Mouse (Mus musculus) induced T-regulatory cell, adult 2 months (primary cell): ENCODE measurements around the gene Cmtm2b.
A peak's percentile ranks its signal among the peaks of the same experiment; 100 is the strongest.
"Not testable (repeated sequence)": the region's sequence is repeated elsewhere in the genome, so short reads cannot be mapped to it uniquely, and the experiment has no call there.

Experiments used
- DNase-seq: peaks from one replicate; pipeline ENCODE4 v3.0.0-alpha.2; 2012; ENCODE audit warnings: low read depth

Cmtm2b gene

DNA sequence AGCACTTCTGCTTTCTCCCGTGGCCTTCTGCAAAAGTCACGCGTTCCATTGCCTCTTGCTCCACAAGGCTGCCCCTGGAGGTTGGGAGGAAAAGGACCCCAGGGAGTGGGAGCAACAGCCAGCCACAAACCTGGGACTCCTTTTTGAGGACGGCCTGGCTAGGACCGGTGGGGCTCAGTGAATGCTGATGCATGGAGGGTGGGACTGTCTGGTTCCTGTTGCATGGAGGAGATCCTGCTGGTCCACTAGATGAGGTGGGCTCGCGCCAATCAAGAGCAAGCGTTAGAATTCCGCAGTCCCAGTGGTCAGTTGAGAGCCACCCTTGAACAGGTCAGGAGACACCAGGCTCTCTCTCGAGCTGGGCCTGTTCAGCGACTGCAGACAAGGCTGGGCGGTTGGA is at the start of gene Cmtm2b:
Cmtm2b (plus strand) TSS at position 301 of the 400 bp plus-strand sequence.
- not testable (repeated sequence) for DNase-seq

DNA sequence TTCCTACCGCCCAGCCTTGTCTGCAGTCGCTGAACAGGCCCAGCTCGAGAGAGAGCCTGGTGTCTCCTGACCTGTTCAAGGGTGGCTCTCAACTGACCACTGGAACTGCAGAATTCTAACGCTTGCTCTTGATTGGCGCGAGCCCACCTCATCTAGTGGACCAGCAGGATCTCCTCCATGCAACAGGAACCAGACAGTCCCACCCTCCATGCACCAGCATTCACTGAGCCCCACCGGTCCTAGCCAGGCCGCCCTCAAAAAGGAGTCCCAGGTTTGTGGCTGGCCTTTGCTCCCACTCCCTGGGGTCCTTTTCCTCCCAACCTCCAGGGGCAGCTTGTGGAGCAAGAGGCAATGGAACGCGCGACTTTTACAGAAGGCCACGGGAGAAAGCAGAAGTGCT is 28.9 kb upstream of the Cmtm2b start, which contains the start of gene Cmtm2a:
Cmtm2a (minus strand) TSS at position 101 of the 400 bp plus-strand sequence.
- DNase-seq = not testable (repeated sequence)

DNA sequence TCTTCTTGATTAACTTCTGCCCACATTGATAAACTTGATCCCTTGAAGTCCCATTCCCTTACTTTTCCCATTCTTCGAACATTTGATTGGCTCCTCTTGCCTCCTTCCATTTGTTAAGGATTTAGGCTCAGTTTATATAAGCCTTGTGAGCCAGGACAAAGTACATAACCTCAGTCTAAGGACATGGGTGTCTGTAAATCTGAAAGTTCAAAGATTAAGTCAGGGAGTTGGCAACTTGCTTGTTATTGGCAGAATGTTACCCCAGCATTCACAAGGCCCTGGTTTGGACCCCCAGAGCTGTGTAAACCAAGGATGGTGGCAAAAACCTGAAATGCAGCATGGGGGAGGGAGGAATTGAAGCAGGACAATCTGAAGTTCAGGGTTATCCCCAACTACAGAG is 27.6 kb upstream of the Cmtm2b start:
- DNase-seq = no peak

GRCm38 (mm10) chr8:104301577-104301976 is 20.5 kb upstream of the Cmtm2b start:
- not testable (repeated sequence) for DNase-seq

DNA sequence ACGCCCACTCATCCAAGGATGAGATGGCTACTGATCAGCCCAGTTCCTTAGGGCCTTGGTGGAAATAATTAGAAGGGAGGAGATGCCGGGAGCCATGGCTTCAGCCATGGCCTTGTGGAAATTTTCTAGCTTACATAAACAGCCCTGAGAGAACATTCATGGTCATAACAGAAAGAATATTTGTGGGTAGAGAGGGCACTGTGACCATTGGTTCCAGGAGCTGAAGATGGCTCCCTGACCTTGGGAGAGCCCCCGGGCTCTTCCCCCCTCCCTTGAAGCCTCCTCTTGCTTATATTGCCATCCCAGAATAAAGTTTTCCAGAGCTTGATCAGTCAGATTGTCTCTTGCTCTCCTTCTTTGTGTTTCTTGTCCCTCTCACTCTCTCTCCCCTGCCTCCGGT is 19.5 kb upstream of the Cmtm2b start:
- DNase-seq = not testable (repeated sequence)

DNA sequence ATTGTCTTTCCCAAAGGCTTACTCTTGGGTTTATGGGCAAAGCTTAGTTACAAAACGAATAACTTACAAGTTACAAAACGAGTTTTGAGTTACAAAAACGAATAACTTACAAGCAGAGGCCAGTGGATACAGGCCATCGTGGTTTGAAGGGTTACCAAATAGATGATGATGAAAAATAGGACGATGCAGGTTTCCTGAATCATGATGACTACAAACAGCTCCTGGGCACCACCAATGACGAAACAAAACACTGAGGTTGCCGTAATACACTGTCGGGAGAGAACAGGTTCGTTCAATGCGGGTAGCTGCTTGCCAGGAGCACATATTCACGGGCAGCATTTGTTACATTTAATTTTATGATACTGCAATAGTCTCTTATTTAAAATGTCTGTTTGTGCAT is 17.1 kb upstream of the Cmtm2b start:
- no peak for DNase-seq

DNA sequence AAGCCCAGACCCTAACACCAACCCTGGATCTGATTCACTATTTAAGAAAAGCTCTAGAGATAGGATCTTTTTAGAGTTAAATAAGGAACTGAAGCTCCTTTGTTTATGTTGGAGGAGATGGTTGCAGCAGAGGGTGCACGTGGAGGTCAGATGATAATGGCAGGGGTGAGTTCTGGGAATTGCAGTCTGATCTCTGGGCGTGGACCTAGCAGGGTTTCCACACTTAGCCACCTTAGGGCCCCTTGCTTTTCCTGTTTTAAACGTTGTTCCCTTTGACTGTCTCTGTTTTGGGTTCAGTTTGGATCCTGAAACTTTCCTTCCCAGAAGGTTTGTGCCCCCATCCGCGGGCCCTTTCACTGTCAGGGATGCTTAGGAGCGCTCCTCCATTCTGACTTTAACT is 13.7 kb upstream of the Cmtm2b start:
- DNase-seq = not testable (repeated sequence)

GRCm38 (mm10) chr8:104309441-104310155 is 12.4 kb upstream of the Cmtm2b start, which contains the start of the genes Gm45711 and Cmtm1:
TSS of gene Gm45711 (minus strand) at chr8:104310081.
TSS of gene Cmtm1 (minus strand) at chr8:104310145.
- DNase-seq = not testable (repeated sequence)

DNA sequence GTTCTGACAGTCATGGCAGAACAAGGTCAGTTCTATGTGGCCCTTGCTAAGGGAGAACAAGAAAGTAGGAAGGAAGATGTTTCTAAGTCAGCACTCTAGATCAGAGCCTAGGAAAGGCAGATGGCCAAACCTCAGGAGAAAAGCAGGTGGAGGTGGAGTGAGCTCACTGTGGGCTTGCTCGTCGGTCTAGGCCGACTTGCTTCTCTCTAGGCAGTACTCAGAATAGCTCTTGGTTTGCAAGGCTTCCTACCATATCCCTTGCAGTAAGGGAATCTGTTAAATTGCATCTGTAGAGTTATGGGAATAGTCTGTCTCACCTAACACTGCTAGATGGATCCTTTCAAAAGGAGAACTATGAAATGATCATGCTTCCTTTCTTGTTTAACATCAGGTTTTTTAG is 10.0 kb upstream of the Cmtm2b start:
- DNase-seq = not testable (repeated sequence)

DNA sequence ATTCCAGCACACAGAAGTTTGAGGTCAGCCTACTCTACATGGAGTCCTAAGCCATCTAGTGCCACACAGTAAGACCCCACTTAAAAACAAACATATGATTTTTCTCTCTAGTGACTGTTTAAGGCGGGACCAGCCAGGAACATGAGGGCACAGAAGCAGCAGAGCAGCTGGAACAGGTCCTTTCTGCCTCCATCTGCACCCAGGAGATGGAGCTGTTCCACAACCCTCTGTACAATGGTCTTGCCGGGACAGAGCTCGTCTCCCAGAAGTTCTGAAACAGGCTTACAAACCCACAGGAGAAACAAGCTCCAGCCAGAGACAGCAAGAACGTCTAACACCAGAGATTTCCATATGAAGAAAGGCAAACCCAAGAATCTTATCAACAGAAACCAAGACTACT is 8.7 kb upstream of the Cmtm2b start:
- DNase-seq = no peak

DNA sequence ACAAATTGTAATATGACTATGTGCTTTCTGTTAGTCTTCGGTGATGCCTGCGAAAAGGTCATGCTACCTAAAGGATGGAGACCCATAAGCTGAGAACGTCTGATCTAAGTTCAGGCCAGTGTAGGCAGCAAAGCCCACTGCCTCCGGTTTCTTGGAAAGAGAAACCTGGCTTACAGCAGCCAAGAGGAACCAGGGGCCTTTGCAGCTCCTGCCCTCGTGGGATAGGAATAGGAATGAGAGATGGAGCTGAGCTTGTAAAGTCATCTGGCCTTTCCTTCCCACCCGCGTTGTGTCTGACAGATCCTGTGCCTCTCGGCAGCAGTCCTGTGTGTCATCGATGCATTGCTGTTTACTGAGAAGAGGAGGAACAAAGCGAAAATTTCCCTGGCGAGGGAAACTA is 763 bp upstream of the Cmtm2b start, which contains the start of gene Gm11020:
Gm11020 (plus strand) TSS at position 301 of the 400 bp plus-strand sequence.
- DNase-seq = not testable (repeated sequence)

DNA sequence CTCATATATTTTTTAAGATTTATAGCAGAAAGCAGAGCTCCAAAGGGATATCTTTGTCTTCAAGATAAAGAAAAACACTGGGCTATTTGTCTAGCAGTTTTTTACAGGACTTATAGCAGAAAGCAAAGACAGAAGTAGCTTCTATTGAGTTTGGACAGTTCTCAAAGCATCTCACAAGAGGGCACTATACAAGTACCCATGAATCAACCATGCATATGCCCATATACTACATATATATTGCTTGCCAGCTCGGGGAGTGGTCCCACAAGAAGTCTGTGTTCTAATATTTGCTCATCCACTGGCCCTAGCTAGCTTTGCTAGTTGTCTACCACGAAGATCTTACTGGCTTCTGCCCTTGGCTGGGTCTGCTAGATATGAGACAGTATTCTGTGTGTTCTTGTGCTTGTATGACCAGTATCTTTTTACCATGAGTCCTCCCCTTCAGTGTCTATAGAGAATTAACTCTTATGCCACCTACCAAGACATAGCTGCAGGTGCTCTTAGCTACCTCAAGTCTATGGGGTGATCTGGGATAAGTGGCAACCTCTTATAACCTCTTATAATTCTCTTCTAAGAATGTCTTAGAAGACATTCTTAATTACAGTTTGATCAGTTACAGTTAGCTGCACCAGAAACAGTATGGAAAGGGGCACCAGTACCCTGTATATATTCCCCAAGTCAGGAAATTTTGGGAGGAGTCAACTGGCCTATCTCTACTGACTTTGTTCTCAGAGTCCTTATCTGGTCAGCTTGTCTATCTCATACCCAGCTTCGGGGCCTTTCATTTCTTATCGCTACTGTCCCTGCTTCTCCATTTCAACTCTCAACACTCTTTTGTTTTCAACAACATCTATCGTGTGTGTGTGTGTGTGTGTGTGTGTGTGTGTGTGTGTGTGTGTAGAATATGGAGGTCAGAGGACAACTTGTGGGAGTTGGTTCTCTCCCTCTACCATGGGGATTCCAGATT is 10.9 kb downstream of the Cmtm2b start:
- no peak for DNase-seq

- no peak for DNase-seq
Observed at GRCm38 (mm10) chr8:104333786-104334185, 11.8 kb downstream of the Cmtm2b start.

DNA sequence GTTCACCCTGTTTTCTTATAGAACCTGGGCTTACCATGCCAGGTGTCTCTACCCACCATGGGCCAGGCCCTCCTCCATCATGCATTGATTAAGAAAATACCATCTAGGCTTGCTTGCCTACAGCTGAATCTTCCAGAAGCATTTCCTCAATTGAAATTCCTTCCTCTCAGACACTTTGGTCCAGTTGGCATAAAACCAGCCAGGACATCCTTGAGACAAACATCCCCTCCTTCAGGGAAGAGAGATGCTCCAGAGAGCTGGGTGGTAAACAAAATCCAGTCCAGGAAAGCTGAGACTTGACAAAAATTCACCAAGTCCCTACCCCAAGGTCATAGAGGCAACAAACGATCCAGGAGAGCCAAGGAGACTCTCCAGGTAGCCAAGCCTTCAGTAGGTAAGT is 12.2 kb downstream of the Cmtm2b start:
- DNase-seq = no peak

GRCm38 (mm10) chr8:104336806-104337205 is 14.8 kb downstream of the Cmtm2b start:
- no peak for DNase-seq

- peak; percentile 63 for DNase-seq
Observed at GRCm38 (mm10) chr8:104337890-104338289, 15.9 kb downstream of the Cmtm2b start.

DNA sequence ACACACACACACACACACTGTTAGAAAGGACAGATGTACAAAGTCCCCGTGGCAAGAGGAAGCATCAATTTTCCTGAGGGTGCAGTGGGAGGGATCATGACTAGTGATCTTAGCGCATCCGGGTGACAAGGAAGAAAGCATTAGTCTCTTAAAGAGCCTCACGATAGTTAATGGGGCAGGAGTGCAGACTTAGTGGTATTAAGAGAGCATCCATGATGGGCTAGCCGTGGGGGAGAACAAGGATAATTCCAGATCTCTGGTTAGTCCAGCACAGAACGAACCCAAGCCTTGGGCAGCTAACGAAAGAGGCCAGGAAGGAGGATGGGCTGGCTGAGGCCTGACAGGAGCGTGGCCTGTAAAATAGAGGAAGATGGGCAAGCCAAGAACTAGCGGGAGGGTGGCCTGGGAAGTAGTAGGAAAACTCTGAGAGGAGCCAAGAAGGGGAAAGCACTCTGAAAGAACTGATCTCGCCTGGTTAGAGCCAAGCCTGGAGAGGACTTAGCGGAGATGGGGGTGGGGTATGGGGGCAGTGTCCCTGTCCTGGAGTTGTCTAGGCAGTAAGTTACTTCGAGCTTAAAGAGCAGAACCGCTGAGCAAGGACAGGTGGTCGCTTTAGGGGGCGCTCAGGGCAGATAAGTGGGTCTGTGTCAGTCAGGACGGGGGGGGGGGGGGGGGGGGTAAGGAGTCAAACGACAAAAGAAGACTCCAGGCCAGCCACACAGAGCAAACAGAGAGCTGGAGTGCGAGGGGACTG is 17.4 kb downstream of the Cmtm2b start, which contains the start of gene Cmtm3:
Cmtm3 (plus strand) TSS at position 182 of the 754 bp plus-strand sequence.
- DNase-seq = peak; percentile 23

GRCm38 (mm10) chr8:104339983-104340232 is 17.9 kb downstream of the Cmtm2b start:
- no peak for DNase-seq

DNA sequence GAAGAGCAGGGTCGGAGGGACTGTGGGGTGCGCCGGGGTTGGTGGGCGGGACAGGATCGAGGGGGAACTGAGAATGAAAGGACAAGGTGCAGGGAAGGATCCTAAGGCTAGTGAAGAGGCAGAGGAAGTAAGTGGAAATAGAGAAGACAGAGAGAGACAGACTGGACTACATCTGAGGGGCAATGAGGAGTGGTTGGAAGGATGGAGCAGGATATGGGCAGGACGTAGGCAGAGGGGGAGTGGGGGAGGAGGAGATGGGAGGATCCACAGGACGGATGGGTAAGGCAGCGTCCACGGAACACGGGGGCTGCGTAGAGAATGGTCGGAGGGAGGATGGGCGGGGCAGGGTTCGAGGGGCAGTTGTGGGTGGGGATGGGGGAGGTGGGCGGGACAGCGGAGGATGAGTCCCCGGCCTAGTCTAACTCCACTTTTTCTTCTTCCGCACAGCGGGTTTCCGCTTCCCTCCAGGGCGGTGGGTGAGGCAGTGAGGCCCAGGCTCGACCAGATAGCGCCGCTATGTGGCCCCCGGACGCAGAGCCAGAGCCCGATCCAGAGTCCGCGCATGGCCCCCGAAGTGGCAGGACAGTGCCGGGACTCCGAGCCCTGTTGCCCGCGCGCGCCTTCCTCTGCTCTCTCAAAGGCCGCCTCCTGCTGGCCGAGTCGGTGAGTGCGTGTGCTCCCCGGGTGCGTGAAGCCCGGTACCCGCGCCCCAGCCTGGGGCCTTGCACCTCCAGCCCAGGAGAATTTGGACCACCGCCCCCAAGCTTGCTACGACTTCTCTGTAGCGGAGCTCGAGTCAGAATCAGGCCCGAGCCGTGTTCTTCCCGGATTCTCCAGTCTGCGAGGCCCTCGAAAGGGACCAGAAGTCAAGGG is 18.4 kb downstream of the Cmtm2b start:
- DNase-seq = peak; percentile 89

GRCm38 (mm10) chr8:104341106-104341561 is 19.1 kb downstream of the Cmtm2b start:
- DNase-seq = no peak

GRCm38 (mm10) chr8:104341678-104342077 is 19.6 kb downstream of the Cmtm2b start:
- no peak for DNase-seq
